Mouse (Mus musculus) intestine, embryonic 15.5 days (tissue): ENCODE measurements at regions not wholly inside any gene's neighbourhood (a gene's known extent, or its start where the extent isn't known, plus 50 kb on each side); places are given as distances from the start of the nearest gene placed in this dataset.
A peak's percentile ranks its signal among the peaks of the same experiment; 100 is the strongest.

Experiments
- ATAC-seq: fragments of 200-750 bp; cut with Nextera tagmentation; 2 replicates; pipeline ENCODE4 v1.8.0; 2017; ENCODE audit warnings: moderate TSS enrichment, moderate library complexity
- H3K27ac ChIP-seq: fragments of 300-500 bp; sonication (generic); 2 replicates; pipeline ENCODE4 v1.5.1; 2015; ENCODE audit warnings: mild to moderate bottlenecking, inconsistent platforms
- H3K27me3 ChIP-seq: fragments of 300-500 bp; sonication (generic); replicated peaks from 2 replicates; pipeline ENCODE4 v1.6.1; 2015; ENCODE audit warnings: inconsistent platforms
- H3K36me3 ChIP-seq: fragments of 300-500 bp; sonication (generic); 2 replicates; pipeline ENCODE4 v1.6.1; 2015; ENCODE audit warnings: inconsistent platforms
- H3K4me1 ChIP-seq: fragments of 300-500 bp; sonication (generic); replicated peaks from 2 replicates; pipeline ENCODE4 v1.6.1; 2015; ENCODE audit warnings: inconsistent platforms
- H3K4me2 ChIP-seq: fragments of 300-500 bp; sonication (generic); replicated peaks from 2 replicates; pipeline ENCODE4 v1.6.1; 2015; ENCODE audit warnings: mild to moderate bottlenecking, inconsistent platforms
- H3K4me3 ChIP-seq: fragments of 300-500 bp; sonication (generic); replicated peaks from 2 replicates; pipeline ENCODE4 v1.5.1; 2015; ENCODE audit warnings: inconsistent platforms
- H3K9ac ChIP-seq: fragments of 300-500 bp; sonication (generic); 2 replicates; pipeline ENCODE4 v1.6.1; 2015; ENCODE audit warnings: inconsistent platforms
- H3K9me3 ChIP-seq: fragments of 300-500 bp; sonication (generic); 2 replicates; pipeline ENCODE4 v1.6.1; 2016; ENCODE audit warnings: inconsistent platforms
- WGBS: fragments of 180-500 bp; shearing (Covaris S2); methylation state at CpG from one replicate; pipeline ENCODE4 v1.1.7; 2015; 5-methylcytosine and 5-hydroxymethylcytosine counted together

- Histone ChIP-seq H3K9ac (no peak overlapping the region), H3K27ac (no peak overlapping the region), H3K4me1 (no peaks in the 10 kb centered on the region), H3K36me3 (no peaks in the 10 kb centered on the region), H3K27me3 (no peaks in the 10 kb centered on the region), H3K9me3 (no peaks in the 10 kb centered on the region), H3K4me2 (no peak overlapping the region), H3K4me3 (no peak overlapping the region)
- no peak for ATAC-seq
- 82% methylated on average over 9 of the region's 9 CpGs for WGBS
These were observed 482.0 kb downstream of the Plekhb2 start for GRCm38 (mm10) chr1:35331602-35332339.

GRCm38 (mm10) chr1:35332340-35332684 is 482.5 kb downstream of the Plekhb2 start:
- no peaks in the 10 kb centered on the region for H3K36me3 ChIP-seq
- no peak for ATAC-seq
- H3K9ac ChIP-seq = no peak overlapping the region
- no peak overlapping the region for H3K27ac ChIP-seq
- H3K27me3 ChIP-seq = no peaks in the 10 kb centered on the region
- H3K4me2 ChIP-seq = no peak overlapping the region
- no peaks in the 10 kb centered on the region for H3K9me3 ChIP-seq
- H3K4me1 ChIP-seq = no peaks in the 10 kb centered on the region
- whole genome bisulfite sequencing = 91% methylated on average over 2 of the region's 2 CpGs
- no peak overlapping the region for H3K4me3 ChIP-seq

- Histone ChIP-seq H3K36me3 (no peaks in the 10 kb centered on the region), H3K4me2 (no peak overlapping the region), H3K4me3 (no peak overlapping the region), H3K27me3 (no peaks in the 10 kb centered on the region), H3K9ac (no peak overlapping the region), H3K27ac (no peak overlapping the region), H3K9me3 (no peaks in the 10 kb centered on the region), H3K4me1 (no peaks in the 10 kb centered on the region)
- WGBS = 88% methylated on average over 3 of the region's 3 CpGs
- no peak for ATAC-seq
These were observed 487.9 kb downstream of the Plekhb2 start for GRCm38 (mm10) chr1:35337647-35338046.

GRCm38 (mm10) chr1:35338184-35338583 is 488.4 kb downstream of the Plekhb2 start:
- 70% methylated on average over 3 of the region's 3 CpGs for WGBS
- H3K9me3 ChIP-seq = no peaks in the 10 kb centered on the region
- H3K27ac ChIP-seq = no peak overlapping the region
- no peak overlapping the region for H3K9ac ChIP-seq
- H3K4me3 ChIP-seq = no peak overlapping the region
- H3K4me1 ChIP-seq = no peaks in the 10 kb centered on the region
- H3K4me2 ChIP-seq = no peak overlapping the region
- no peaks in the 10 kb centered on the region for H3K27me3 ChIP-seq
- ATAC-seq = no peak
- no peaks in the 10 kb centered on the region for H3K36me3 ChIP-seq

- Histone ChIP-seq H3K9ac (no peak overlapping the region), H3K4me1 (no peaks in the 10 kb centered on the region), H3K36me3 (no peaks in the 10 kb centered on the region), H3K27ac (no peak overlapping the region), H3K4me2 (no peak overlapping the region), H3K9me3 (no peaks in the 10 kb centered on the region), H3K4me3 (no peak overlapping the region), H3K27me3 (no peaks in the 10 kb centered on the region)
- peak; percentile 63 for ATAC-seq
- 65% methylated on average over 1 of the region's 1 CpGs for WGBS
These were observed 494.8 kb downstream of the Plekhb2 start for GRCm38 (mm10) chr1:35344539-35344938.

- Histone ChIP-seq H3K9me3 (no peaks in the 10 kb centered on the region), H3K4me1 (no peaks in the 10 kb centered on the region), H3K27me3 (no peaks in the 10 kb centered on the region), H3K9ac (no peak overlapping the region), H3K27ac (no peak overlapping the region), H3K4me3 (no peak overlapping the region), H3K4me2 (no peak overlapping the region), H3K36me3 (no peaks in the 10 kb centered on the region)
- WGBS = 73% methylated on average over 4 of the region's 4 CpGs
- ATAC-seq = no peak
These were observed 498.5 kb downstream of the Plekhb2 start for GRCm38 (mm10) chr1:35348294-35348693.

GRCm38 (mm10) chr1:35358981-35359380 is 509.2 kb downstream of the Plekhb2 start:
- H3K27ac ChIP-seq = no peak overlapping the region
- no peak for ATAC-seq
- H3K4me3 ChIP-seq = no peak overlapping the region
- no peaks in the 10 kb centered on the region for H3K9me3 ChIP-seq
- no peaks in the 10 kb centered on the region for H3K4me1 ChIP-seq
- WGBS = 28% methylated on average over 5 of the region's 5 CpGs
- H3K9ac ChIP-seq = no peak overlapping the region
- no peaks in the 10 kb centered on the region for H3K36me3 ChIP-seq
- no peak overlapping the region for H3K4me2 ChIP-seq
- H3K27me3 ChIP-seq = no peaks in the 10 kb centered on the region

GRCm38 (mm10) chr1:35361465-35361864 is 511.7 kb downstream of the Plekhb2 start:
- WGBS = 28% methylated on average over 3 of the region's 3 CpGs
- no peaks in the 10 kb centered on the region for H3K27me3 ChIP-seq
- no peaks in the 10 kb centered on the region for H3K4me1 ChIP-seq
- no peak overlapping the region for H3K4me2 ChIP-seq
- no peak overlapping the region for H3K9ac ChIP-seq
- H3K4me3 ChIP-seq = no peak overlapping the region
- no peaks in the 10 kb centered on the region for H3K9me3 ChIP-seq
- H3K27ac ChIP-seq = no peak overlapping the region
- no peaks in the 10 kb centered on the region for H3K36me3 ChIP-seq
- ATAC-seq = no peak

- 40% methylated on average over 3 of the region's 3 CpGs for WGBS
- Histone ChIP-seq H3K36me3 (no peaks in the 10 kb centered on the region), H3K4me3 (no peak overlapping the region), H3K4me2 (no peak overlapping the region), H3K9me3 (no peaks in the 10 kb centered on the region), H3K4me1 (no peaks in the 10 kb centered on the region), H3K9ac (no peak overlapping the region), H3K27ac (no peak overlapping the region), H3K27me3 (no peaks in the 10 kb centered on the region)
- no peak for ATAC-seq
These were observed 513.1 kb downstream of the Plekhb2 start for GRCm38 (mm10) chr1:35362836-35363235.

- H3K9ac ChIP-seq = no peak overlapping the region
- H3K36me3 ChIP-seq = no peaks in the 10 kb centered on the region
- 52% methylated on average over 2 of the region's 2 CpGs for WGBS
- no peak overlapping the region for H3K4me2 ChIP-seq
- H3K4me1 ChIP-seq = no peaks in the 10 kb centered on the region
- no peak overlapping the region for H3K4me3 ChIP-seq
- no peak overlapping the region for H3K27ac ChIP-seq
- H3K9me3 ChIP-seq = no peaks in the 10 kb centered on the region
- ATAC-seq = peak; percentile 80
- no peaks in the 10 kb centered on the region for H3K27me3 ChIP-seq
These were observed 516.8 kb downstream of the Plekhb2 start for GRCm38 (mm10) chr1:35366559-35366958.

- Histone ChIP-seq H3K27me3 (no peaks in the 10 kb centered on the region), H3K9ac (no peak overlapping the region), H3K36me3 (no peaks in the 10 kb centered on the region), H3K4me2 (no peak overlapping the region), H3K9me3 (no peaks in the 10 kb centered on the region), H3K4me1 (no peaks in the 10 kb centered on the region), H3K4me3 (no peak overlapping the region), H3K27ac (no peak overlapping the region)
- ATAC-seq = no peak
- 94% methylated on average over 4 of the region's 4 CpGs for WGBS
These were observed 523.0 kb downstream of the Plekhb2 start for GRCm38 (mm10) chr1:35372751-35373150.

GRCm38 (mm10) chr1:35380633-35381385 is 531.0 kb downstream of the Plekhb2 start:
- H3K36me3 ChIP-seq = no peaks in the 10 kb centered on the region
- no peak overlapping the region for H3K4me2 ChIP-seq
- 64% methylated on average over 11 of the region's 11 CpGs for WGBS
- no peaks in the 10 kb centered on the region for H3K4me1 ChIP-seq
- H3K27ac ChIP-seq = no peak overlapping the region
- no peaks in the 10 kb centered on the region for H3K9me3 ChIP-seq
- H3K27me3 ChIP-seq = no peaks in the 10 kb centered on the region
- no peak overlapping the region for H3K4me3 ChIP-seq
- H3K9ac ChIP-seq = no peak overlapping the region
- ATAC-seq = 0 out of 2 replicates have a peak, but pooled peaks have one; percentile 25

- Histone ChIP-seq H3K36me3 (no peaks in the 10 kb centered on the region), H3K4me2 (no peak overlapping the region), H3K27ac (no peak overlapping the region), H3K4me1 (no peaks in the 10 kb centered on the region), H3K27me3 (no peaks in the 10 kb centered on the region), H3K9ac (no peak overlapping the region), H3K9me3 (no peaks in the 10 kb centered on the region), H3K4me3 (no peak overlapping the region)
- WGBS = 36% methylated on average over 9 of the region's 9 CpGs
- no peak for ATAC-seq
These were observed 535.7 kb downstream of the Plekhb2 start for GRCm38 (mm10) chr1:35385430-35385829.
